Mouse (Mus musculus) right cerebral cortex, postnatal 14 days (tissue): ENCODE measurements around the gene Nos2.

ENCODE experiments used
- DNase-seq: peaks from one replicate; pipeline ENCODE4 v3.0.0; 2022

Nos2 gene

GRCm38 (mm10) chr11:78920411-78920939 is at the start of gene Nos2:
Gene Nos2, plus strand, starts transcription at chr11:78920787.
- no peak for DNase-seq

GRCm38 (mm10) chr11:78870891-78871290 is 49.7 kb upstream of the Nos2 start:
- DNase-seq, result no peak

- DNase-seq, result no peak
Measured at GRCm38 (mm10) chr11:78872782-78873181, 47.8 kb upstream of the Nos2 start.

GRCm38 (mm10) chr11:78879727-78880126 is 40.9 kb upstream of the Nos2 start:
- no peak for DNase-seq

GRCm38 (mm10) chr11:78886693-78887092 is 33.9 kb upstream of the Nos2 start:
- DNase-seq, result no peak

- DNase-seq, result peak; percentile 81
Measured at GRCm38 (mm10) chr11:78887102-78887971, 33.2 kb upstream of the Nos2 start.

- no peak for DNase-seq
Measured at GRCm38 (mm10) chr11:78889156-78889555, 31.4 kb upstream of the Nos2 start.

GRCm38 (mm10) chr11:78896357-78897123 is 24.0 kb upstream of the Nos2 start:
- DNase-seq, result no peak

- DNase-seq, result no peak
Measured at GRCm38 (mm10) chr11:78915473-78915872, 5.1 kb upstream of the Nos2 start.

GRCm38 (mm10) chr11:78916410-78916809 is 4.2 kb upstream of the Nos2 start:
- DNase-seq, result no peak

GRCm38 (mm10) chr11:78919745-78920144 is 842 bp upstream of the Nos2 start:
- DNase-seq, result no peak

- DNase-seq, result no peak
Measured at GRCm38 (mm10) chr11:78922678-78923407, 2.3 kb downstream of the Nos2 start.

- no peak for DNase-seq
Measured at GRCm38 (mm10) chr11:78924111-78924510, 3.5 kb downstream of the Nos2 start.

GRCm38 (mm10) chr11:78924916-78925315 is 4.3 kb downstream of the Nos2 start:
- DNase-seq, result peak; percentile 12

- DNase-seq, result peak; percentile 57
Measured at GRCm38 (mm10) chr11:78929345-78929744, 8.8 kb downstream of the Nos2 start.

GRCm38 (mm10) chr11:78934307-78934706 is 13.7 kb downstream of the Nos2 start:
- no peak for DNase-seq

- no peak for DNase-seq
Measured at GRCm38 (mm10) chr11:78934727-78935126, 14.1 kb downstream of the Nos2 start.

- no peak for DNase-seq
Measured at GRCm38 (mm10) chr11:78935178-78935577, 14.6 kb downstream of the Nos2 start.

- DNase-seq, result no peak
Measured at GRCm38 (mm10) chr11:78943083-78943482, 22.5 kb downstream of the Nos2 start.

GRCm38 (mm10) chr11:78950365-78950764 is 29.8 kb downstream of the Nos2 start:
- DNase-seq, result peak; percentile 31

GRCm38 (mm10) chr11:78952467-78952866 is 31.9 kb downstream of the Nos2 start:
- DNase-seq, result no peak

GRCm38 (mm10) chr11:78956260-78956659 is 35.7 kb downstream of the Nos2 start:
- peak; percentile 90 for DNase-seq

- no peak for DNase-seq
Measured at GRCm38 (mm10) chr11:78959367-78959766, 38.8 kb downstream of the Nos2 start.
